Mouse (Mus musculus) midbrain, embryonic 11.5 days (tissue): ENCODE results near the gene Sptbn2. TPM values are rescaled to one million over a fixed set of nuclear protein-coding genes. Genes with fewer than 3 reads are reported as not detected.
A peak's percentile ranks its signal among the peaks of the same experiment; 100 is the strongest.

Experiments used
- ATAC-seq: fragments of 200-750 bp; cut with Nextera tagmentation; 2 replicates; pipeline ENCODE4 v1.8.0; 2017; ENCODE audit warnings: moderate TSS enrichment, moderate library complexity; ENCODE audit not compliant: low FRiP score
- DNase-seq: peaks from one replicate; pipeline ENCODE4 v3.0.0; 2015; ENCODE audit warnings: low spot score; ENCODE audit errors: missing footprints
- H3K27ac ChIP-seq: fragments of 300-500 bp; sonication (generic); 2 replicates; pipeline ENCODE4 v1.5.1; 2014; ENCODE audit warnings: low read depth, low read length
- H3K27me3 ChIP-seq: fragments of 300-500 bp; sonication (generic); 2 replicates; pipeline ENCODE4 v1.6.1; 2014; ENCODE audit warnings: mild to moderate bottlenecking, low read length, moderate library complexity, mixed read lengths; ENCODE audit not compliant: control insufficient read depth, insufficient read depth
- H3K36me3 ChIP-seq: fragments of 300-500 bp; sonication (generic); 2 replicates; pipeline ENCODE4 v1.6.1; 2014; ENCODE audit warnings: mild to moderate bottlenecking, low read length, moderate library complexity, mixed read lengths; ENCODE audit not compliant: control insufficient read depth, insufficient read depth
- H3K4me1 ChIP-seq: fragments of 300-500 bp; sonication (generic); 2 replicates; pipeline ENCODE4 v1.6.1; 2014; ENCODE audit warnings: low read length; ENCODE audit not compliant: control insufficient read depth, insufficient read depth
- H3K4me2 ChIP-seq: fragments of 300-500 bp; sonication (generic); 2 replicates; pipeline ENCODE4 v1.6.1; 2014; ENCODE audit warnings: mild to moderate bottlenecking, moderate library complexity
- H3K4me3 ChIP-seq: fragments of 300-500 bp; sonication (generic); 2 replicates; pipeline ENCODE4 v1.5.1; 2014; ENCODE audit warnings: low read depth, low read length
- H3K9ac ChIP-seq: fragments of 300-500 bp; sonication (generic); 2 replicates; pipeline ENCODE4 v1.6.1; 2014; ENCODE audit warnings: low read length
- H3K9me3 ChIP-seq: fragments of 300-500 bp; sonication (generic); 2 replicates; pipeline ENCODE4 v1.6.1; 2016; ENCODE audit warnings: low read length; ENCODE audit not compliant: control insufficient read depth
- WGBS: fragments of 180-500 bp; shearing (Covaris S2); extraction: QIAGEN DNeasy Blood & Tissue Kit; methylation state at CpG from one replicate; pipeline ENCODE4 v1.1.7; 2014; 5-methylcytosine and 5-hydroxymethylcytosine counted together
- polyA plus RNA-seq: library from polyadenylated mRNA; unstranded; fragments of >200 nt; fragmentation: Nextera tagmentation; extraction: Ambion mirVana; gene quantifications from 2 replicates; pipeline ENCODE4 v1.2.1, GENCODE M21; 2014

The Sptbn2 gene
- polyA plus RNA-seq: 13.4 and 14.0 TPM in 2 replicates

GRCm38 (mm10) chr19:4711098-4711600 is at the start of gene Sptbn2:
Gene Sptbn2, plus strand, starts transcription at chr19:4711167.
- Histone ChIP-seq H3K4me3 (peak within 1 kb of the TSS; percentile 76), H3K4me2 (peak within 1 kb of the TSS; percentile 80), H3K9ac (peak within 1 kb of the TSS; percentile 86), H3K36me3 (no peaks in the 10 kb centered on the region), H3K4me1 (peaks cover 16% of the 10 kb centered on the region), H3K27ac (peak within 1 kb of the TSS; percentile 78), H3K27me3 (peaks cover 7% of the 10 kb centered on the region; the same call in 1 of the 2 replicates), H3K9me3 (no peaks in the 10 kb centered on the region)
- DNase-seq: peak; percentile 93
- WGBS: 8% methylated on average over 13 of the region's 13 CpGs
- ATAC-seq: peak; percentile 6

GRCm38 (mm10) chr19:4666815-4667214 is 44.2 kb upstream of the Sptbn2 start:
- no peak overlapping the region for H3K9ac ChIP-seq
- H3K4me1 ChIP-seq: no peaks in the 10 kb centered on the region
- H3K4me3 ChIP-seq: no peak overlapping the region
- H3K9me3 ChIP-seq: no peaks in the 10 kb centered on the region
- no peaks in the 10 kb centered on the region for H3K27me3 ChIP-seq
- H3K27ac ChIP-seq: no peak overlapping the region
- no peak for DNase-seq
- H3K4me2 ChIP-seq: no peak overlapping the region
- H3K36me3 ChIP-seq: no peaks in the 10 kb centered on the region
- ATAC-seq: no peak

GRCm38 (mm10) chr19:4670776-4671175 is 40.2 kb upstream of the Sptbn2 start:
- no peaks in the 10 kb centered on the region for H3K27me3 ChIP-seq
- H3K36me3 ChIP-seq: no peaks in the 10 kb centered on the region
- H3K9ac ChIP-seq: no peak overlapping the region
- no peak overlapping the region for H3K4me3 ChIP-seq
- 91% methylated on average over 4 of the region's 4 CpGs for WGBS
- no peak overlapping the region for H3K4me2 ChIP-seq
- H3K27ac ChIP-seq: no peak overlapping the region
- H3K4me1 ChIP-seq: no peaks in the 10 kb centered on the region
- no peak for DNase-seq
- no peaks in the 10 kb centered on the region for H3K9me3 ChIP-seq
- ATAC-seq: no peak

DNA sequence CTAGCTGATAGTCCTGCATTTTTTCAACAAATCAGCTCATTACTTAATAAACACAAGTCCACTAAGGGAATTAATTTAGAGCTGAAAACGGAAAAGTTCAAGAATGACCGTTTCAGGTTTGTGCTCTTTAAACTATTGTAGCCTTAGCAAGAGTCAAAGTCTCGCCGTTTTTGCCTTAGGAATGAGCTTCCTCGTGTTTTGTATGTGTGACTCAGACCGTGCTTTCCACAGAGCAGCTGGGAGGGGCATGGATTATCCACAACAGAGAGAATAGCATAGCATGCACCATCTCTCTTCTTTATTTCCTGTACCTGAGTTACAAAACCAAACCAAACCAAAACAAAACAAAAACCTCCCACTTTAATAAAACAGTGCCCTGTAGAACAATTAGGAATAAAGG is 38.6 kb upstream of the Sptbn2 start:
- Histone ChIP-seq H3K4me1 (no peaks in the 10 kb centered on the region), H3K36me3 (no peaks in the 10 kb centered on the region), H3K4me2 (no peak overlapping the region), H3K9ac (no peak overlapping the region), H3K27me3 (no peaks in the 10 kb centered on the region), H3K4me3 (no peak overlapping the region), H3K9me3 (no peaks in the 10 kb centered on the region), H3K27ac (no peak overlapping the region)
- 50% methylated on average over 6 of the region's 6 CpGs for WGBS
- no peak for ATAC-seq
- no peak for DNase-seq

- H3K36me3 ChIP-seq: no peaks in the 10 kb centered on the region
- ATAC-seq (no peak), DNase-seq (peak; percentile 53)
- H3K27me3 ChIP-seq: peaks cover 20% of the 10 kb centered on the region
- no peak overlapping the region for H3K4me2 ChIP-seq
- no peak overlapping the region for H3K4me3 ChIP-seq
- 77% methylated on average over 3 of the region's 3 CpGs for WGBS
- peaks cover 5% of the 10 kb centered on the region; the same call in 1 of the 2 replicates for H3K4me1 ChIP-seq
- no peak overlapping the region for H3K9ac ChIP-seq
- no peak overlapping the region for H3K27ac ChIP-seq
- H3K9me3 ChIP-seq: no peaks in the 10 kb centered on the region
Observed at GRCm38 (mm10) chr19:4694346-4694745, 16.6 kb upstream of the Sptbn2 start.

DNA sequence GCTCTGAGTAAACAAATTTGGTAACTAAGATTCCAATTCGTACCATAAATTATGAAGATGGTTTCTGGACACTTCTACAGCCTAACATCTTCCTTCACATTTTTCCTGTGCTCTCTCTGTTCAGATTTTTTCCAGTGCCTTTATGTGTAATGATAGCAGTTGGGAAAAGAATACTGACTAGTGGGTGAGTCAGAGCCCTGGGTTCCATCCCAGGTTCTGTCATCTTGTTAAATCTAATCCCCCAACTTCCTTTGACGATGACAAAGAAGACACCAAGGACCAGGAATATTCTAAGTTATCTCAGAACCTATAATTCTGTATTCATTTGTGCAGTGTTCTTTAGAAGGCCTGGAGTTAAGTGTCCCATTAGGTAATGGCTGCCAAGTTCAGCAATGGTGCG is 13.8 kb upstream of the Sptbn2 start:
- Histone ChIP-seq H3K27me3 (peaks cover 30% of the 10 kb centered on the region), H3K27ac (no peak overlapping the region), H3K4me3 (no peak overlapping the region), H3K9ac (no peak overlapping the region), H3K9me3 (no peaks in the 10 kb centered on the region), H3K4me2 (no peak overlapping the region), H3K36me3 (no peaks in the 10 kb centered on the region), H3K4me1 (peaks cover 8% of the 10 kb centered on the region; the same call in 1 of the 2 replicates)
- peak; percentile 79 for DNase-seq
- 83% methylated on average over 3 of the region's 3 CpGs for WGBS
- ATAC-seq: no peak

GRCm38 (mm10) chr19:4697721-4698120 is 13.2 kb upstream of the Sptbn2 start:
- 75% methylated on average over 9 of the region's 9 CpGs for WGBS
- Histone ChIP-seq H3K9ac (peak overlapping the region; percentile 70), H3K4me2 (peak overlapping the region; percentile 77), H3K4me1 (peaks cover 13% of the 10 kb centered on the region; the same call in 1 of the 2 replicates), H3K27ac (no peak overlapping the region), H3K27me3 (peaks cover 30% of the 10 kb centered on the region), H3K36me3 (no peaks in the 10 kb centered on the region), H3K4me3 (peak overlapping the region; percentile 59), H3K9me3 (no peaks in the 10 kb centered on the region)
- DNase-seq (peak; percentile 81), ATAC-seq (peak; percentile 9; the same call in 1 of the 2 replicates)

DNA sequence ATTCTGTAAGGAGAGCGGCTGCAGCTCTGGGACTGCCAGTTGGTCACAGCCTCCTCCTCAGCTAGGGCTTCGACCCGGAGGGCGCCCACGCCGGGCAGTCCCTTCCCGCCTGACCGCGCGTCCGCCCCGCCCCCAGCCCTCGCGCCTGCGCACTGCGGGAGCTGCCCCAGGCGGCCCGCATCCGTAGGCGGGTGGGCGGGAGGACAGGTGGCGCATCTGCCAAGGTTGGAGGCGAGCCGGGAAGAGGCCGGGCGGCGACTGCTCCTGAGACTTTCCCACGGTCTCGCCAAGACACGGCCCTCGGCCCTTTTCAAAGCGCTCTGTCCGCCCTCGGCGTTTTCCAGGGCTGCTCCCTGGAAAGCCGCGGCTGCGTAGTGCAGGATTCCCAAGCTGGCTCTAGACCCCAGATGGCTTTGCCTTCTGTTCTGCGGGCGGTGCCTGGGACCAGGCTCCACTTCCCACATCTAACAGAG is 12.7 kb upstream of the Sptbn2 start, which contains the start of gene Gm960:
Gene Gm960 (minus strand): TSS at position 464 of the 473 bp plus-strand sequence.
- ATAC-seq (peak; percentile 83), DNase-seq (peak; percentile 98)
- Histone ChIP-seq H3K27me3 (peaks cover 30% of the 10 kb centered on the region), H3K4me3 (peak within 1 kb of the TSS; percentile 59), H3K9me3 (no peaks in the 10 kb centered on the region), H3K4me1 (peaks cover 13% of the 10 kb centered on the region; the same call in 1 of the 2 replicates), H3K36me3 (no peaks in the 10 kb centered on the region), H3K9ac (peak within 1 kb of the TSS; percentile 70), H3K27ac (no peak within 1 kb of the TSS), H3K4me2 (peak within 1 kb of the TSS; percentile 77)
- WGBS: under 1% methylated on average over 34 of the region's 40 CpGs

DNA sequence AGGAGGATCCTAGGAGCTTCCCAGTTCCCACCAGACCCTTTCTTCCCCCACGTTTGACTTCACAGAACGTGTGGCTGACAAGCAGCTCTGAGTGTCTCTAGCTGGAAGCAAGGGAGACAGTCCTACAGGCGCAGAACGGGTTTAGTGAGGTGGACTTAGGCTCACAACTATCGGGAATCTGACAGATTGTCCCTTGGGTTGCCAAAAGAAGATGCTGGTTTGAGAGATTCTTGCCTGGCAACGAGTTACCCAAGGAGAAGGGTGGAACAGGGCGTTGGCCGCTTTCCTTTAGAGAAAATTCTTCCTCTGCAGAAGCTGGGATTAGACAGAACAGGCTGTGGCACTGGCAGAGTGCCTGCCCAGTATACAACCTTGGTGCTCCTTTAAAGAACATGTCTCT is 12.1 kb upstream of the Sptbn2 start:
- H3K27me3 ChIP-seq: peaks cover 30% of the 10 kb centered on the region
- WGBS: 35% methylated on average over 8 of the region's 8 CpGs

More for the DNA sequence above, 12.1 kb upstream of the Sptbn2 start:
- Histone ChIP-seq H3K9me3 (no peaks in the 10 kb centered on the region), H3K4me2 (peak overlapping the region; percentile 77; the same call in 1 of the 2 replicates), H3K4me3 (no peak overlapping the region), H3K4me1 (peaks cover 13% of the 10 kb centered on the region; the same call in 1 of the 2 replicates), H3K27ac (no peak overlapping the region), H3K36me3 (no peaks in the 10 kb centered on the region), H3K9ac (no peak overlapping the region)
- ATAC-seq: no peak
- DNase-seq: peak; percentile 90
